Mouse (Mus musculus) liver, adult 10 weeks (tissue): ENCODE data around the gene Cbfa2t3. TPM values are rescaled to one million over a fixed set of nuclear protein-coding genes. Genes with fewer than 3 reads are reported as not detected.

Source experiments
- polyA plus RNA-seq: library from polyadenylated mRNA; stranded (reverse); fragments of 350-450 nt; fragmentation: Illumina TruSeq; extraction: RNeasy Lipid Tissue Mini Kit (QIAGEN cat#74804); gene quantifications from one replicate; pipeline ENCODE4 v1.2.3, GENCODE M21; 2014; ENCODE audit warnings: low read depth, low replicate concordance

The Cbfa2t3 gene
- 0.48 TPM for polyA plus RNA-seq

DNA sequence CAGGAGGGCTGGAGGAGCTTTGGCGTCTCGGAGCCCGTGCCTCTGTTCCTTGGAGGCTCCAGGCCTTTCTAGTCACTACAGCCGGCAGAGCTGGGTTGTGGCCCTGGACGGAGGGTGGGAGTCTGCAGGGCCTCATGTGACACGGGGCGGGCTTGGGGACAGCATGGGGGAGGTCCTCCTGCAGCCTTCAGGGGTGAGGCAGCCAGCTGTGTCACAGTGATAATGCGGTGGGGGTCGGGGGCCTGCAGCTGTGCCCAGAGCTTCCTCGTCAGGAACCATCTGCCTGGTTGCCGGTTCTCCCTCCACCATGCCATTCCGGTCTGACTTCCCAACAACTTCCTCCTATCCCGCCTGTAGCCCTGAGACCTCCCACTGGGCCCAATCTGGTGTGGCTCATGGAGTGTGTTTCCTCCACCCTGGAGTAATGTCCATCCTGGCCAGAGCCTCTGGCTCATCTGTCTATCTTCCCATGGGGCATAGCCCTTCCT, at the start of gene Cbfa2t3:
Gene Cbfa2t3 (minus strand): TSS at position 105 of the 488 bp plus-strand sequence.

DNA sequence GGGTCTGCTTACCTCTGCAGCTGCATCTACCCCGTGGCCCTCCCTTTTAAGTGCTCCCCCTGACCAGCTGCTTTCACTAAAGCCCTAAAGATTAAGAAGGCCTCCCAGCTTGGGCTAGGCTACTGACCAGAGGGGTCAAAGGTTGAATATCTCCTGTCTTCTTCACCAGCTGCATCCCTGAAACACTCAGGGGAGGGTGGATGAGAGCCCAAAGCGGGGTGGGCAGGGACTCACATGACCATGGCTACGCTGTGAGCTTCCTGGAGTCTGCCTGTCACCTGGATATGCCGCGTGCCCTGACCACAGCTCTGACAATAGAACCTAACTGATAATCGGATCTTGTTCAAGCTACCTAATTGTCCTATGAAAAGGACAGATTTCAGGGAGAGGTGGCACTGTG, 76.2 kb downstream of the Cbfa2t3 start, which contains the start of gene Pabpn1l:
Gene Pabpn1l (minus strand): TSS at position 13 of the 400 bp plus-strand sequence.

DNA sequence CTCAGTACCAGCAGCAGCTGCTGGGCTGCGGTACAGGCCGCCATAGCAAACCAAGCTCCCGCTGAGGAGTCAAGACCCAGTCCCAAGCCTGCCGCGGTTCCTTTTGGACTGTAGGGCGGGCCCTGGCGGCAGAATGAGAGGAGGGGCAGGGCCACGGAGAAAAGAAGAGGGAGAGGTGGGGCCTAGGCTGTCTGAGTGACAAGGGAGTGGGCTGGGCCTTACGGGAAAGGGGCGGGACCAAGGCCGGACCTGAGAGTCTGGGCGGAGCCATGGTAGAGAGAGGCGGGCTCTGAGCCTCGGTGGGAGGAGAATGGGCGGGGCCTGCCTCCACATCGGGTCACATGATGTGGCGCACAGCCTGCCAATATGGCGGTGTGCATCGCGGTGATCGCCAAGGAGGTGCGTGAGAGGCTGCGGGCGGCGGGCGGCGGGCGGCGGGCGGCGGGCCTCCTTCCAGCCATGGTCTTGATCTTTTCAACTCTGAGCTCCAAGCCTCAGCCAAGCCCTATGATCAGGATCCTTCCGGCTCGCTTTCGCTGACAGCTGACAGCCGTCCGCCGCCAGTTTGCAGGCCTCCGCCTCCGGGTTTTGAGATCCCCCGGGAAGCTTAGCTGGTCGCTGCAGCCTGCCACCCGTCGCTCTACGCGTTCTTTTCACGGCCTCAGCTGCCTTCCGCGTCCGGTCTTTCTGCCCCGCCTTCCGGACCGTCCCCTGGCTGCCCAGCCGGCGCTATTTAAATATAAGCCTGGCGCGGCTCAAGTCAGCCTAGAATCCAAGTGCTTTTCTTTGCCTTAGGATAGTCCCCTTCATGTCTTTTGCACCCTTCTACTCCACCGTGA, 87.4 kb downstream of the Cbfa2t3 start, which contains the start of the genes Galns and Trappc2l:
Gene Galns (minus strand): TSS at position 169 of the 839 bp plus-strand sequence.
Gene Trappc2l (plus strand): TSS at position 346 of the 839 bp plus-strand sequence.

DNA sequence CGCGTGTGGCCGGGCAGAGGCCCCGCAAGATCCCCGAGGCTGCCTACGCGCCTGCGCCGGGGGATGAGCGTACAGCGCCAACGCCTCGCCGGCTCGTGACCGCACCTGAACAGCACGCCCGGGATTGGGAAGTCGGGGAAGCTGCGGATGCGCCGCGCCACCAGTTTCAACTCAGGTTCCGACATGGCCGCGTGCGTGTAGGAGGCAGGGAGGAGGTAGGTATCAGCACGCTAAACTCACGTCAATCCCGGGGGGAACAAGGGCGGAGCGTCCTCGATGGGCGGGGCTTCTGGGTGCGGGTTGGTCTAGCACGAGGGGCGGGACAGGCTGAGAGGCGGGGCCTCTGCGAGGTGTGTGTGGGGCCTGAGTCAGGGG, 122.3 kb downstream of the Cbfa2t3 start, which contains the start of gene Aprt:
Gene Aprt (minus strand): TSS at position 262 of the 375 bp plus-strand sequence.

Other genes with a start within 250 kb of the Cbfa2t3 start
- not detected for gene Snai3, start 238.4 kb downstream of the Cbfa2t3 start, polyA plus RNA-seq
- gene Rnf166, start 223.0 kb downstream of the Cbfa2t3 start, polyA plus RNA-seq = 3.4 TPM
- gene Ctu2, start 223.0 kb downstream of the Cbfa2t3 start, polyA plus RNA-seq = not detected
- gene Piezo1, start 147.8 kb downstream of the Cbfa2t3 start, polyA plus RNA-seq = 0.19 TPM
- 0.24 TPM for gene Cdt1, start 131.1 kb downstream of the Cbfa2t3 start, polyA plus RNA-seq
- gene Aprt, start 122.2 kb downstream of the Cbfa2t3 start, polyA plus RNA-seq = 2.4 TPM
- 0.48 TPM for gene Galns, start 87.6 kb downstream of the Cbfa2t3 start, polyA plus RNA-seq
- 3.3 TPM for gene Trappc2l, start 87.5 kb downstream of the Cbfa2t3 start, polyA plus RNA-seq
- not detected for gene Pabpn1l, start 76.4 kb downstream of the Cbfa2t3 start, polyA plus RNA-seq
- gene Acsf3, start 76.4 kb upstream of the Cbfa2t3 start, polyA plus RNA-seq = 1.9 TPM
- gene Cdh15, start 148.9 kb upstream of the Cbfa2t3 start, polyA plus RNA-seq = not detected